Mouse (Mus musculus) frontal cortex, postnatal 25 days (tissue): ENCODE measurements around the gene Zfp69.

ENCODE experiments used
- DNase-seq, 2 experiments: peaks; one replicate each; pipeline ENCODE4 v3.0.0; 2022; ENCODE audit warnings: low spot score in 2 of 2

The Zfp69 gene

DNA sequence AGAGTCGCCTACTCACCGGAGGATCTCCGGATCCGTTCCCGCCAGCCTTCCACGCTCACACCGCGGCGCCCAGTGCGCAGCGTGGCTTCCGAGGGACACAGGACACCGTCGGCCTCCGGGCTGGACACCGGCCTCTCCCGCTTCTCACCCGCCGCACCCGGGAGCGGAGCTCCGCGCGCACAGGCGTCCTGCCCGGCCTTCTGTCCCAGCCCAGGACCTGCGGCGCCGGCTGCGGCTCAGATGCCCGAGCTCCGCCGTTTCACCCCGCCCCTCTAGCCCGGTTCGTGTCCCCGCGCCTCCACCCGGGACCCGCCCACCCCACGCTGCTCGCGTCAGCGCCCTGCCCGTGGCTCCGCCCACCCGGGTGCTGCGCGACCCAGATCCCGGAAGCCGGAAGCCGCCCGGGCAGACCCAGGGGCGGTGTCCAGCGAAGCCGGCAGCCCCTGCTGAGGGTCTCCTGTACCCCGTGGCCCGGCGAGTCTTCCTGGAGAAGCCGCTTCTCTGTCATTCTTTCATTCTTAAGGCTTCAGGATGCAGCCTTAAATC, at the start of gene Zfp69:
TSS of gene Zfp69 (minus strand) at position 272 of the 546 bp plus-strand sequence.
- peak; percentile 51 to 73 for DNase-seq

GRCm38 (mm10) chr4:121001042-121001441, 49.5 kb upstream of the Zfp69 start:
- no peak for DNase-seq

DNA sequence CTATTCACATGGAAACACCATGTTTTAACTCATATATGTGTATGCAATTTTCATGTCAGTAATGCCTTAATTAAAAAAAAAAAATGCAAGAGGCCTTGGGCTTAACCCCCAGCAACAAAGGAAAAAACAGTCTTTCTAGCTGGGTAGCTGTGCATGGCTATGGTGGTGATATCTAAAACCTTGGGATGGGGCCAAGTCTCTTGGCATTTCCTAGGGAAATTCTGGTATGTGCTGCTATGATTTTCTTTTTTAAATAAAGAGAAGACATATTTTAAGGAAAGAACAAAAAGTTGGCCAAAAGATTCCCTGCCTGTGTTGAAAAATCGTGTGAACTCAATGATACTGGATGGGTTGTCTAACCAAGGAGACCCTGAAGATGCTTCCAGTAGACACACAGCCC, 44.4 kb upstream of the Zfp69 start:
- no peak for DNase-seq

GRCm38 (mm10) chr4:120993025-120993424, 41.5 kb upstream of the Zfp69 start:
- DNase-seq: no peak

GRCm38 (mm10) chr4:120992284-120992683, 40.8 kb upstream of the Zfp69 start:
- DNase-seq: no peak

DNA sequence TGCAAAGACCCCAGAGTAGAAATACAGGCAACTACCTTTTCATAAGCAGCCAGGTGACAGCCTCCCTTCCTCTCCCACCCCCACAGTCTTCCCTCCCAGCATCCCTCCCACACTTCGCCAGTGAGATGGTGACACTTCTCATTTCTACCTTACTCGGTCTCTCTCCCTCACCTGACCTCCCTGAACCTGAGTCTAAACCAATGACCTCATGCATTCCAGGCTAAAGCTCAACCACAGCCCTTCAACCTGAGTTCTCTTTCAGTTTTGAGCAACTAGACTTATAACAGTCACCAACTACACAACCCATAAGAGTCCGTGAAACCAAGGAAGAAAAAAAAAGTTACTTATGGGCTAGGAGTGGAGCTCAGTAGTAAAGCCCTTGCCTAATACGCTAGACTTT, 35.8 kb upstream of the Zfp69 start:
- no peak for DNase-seq

DNA sequence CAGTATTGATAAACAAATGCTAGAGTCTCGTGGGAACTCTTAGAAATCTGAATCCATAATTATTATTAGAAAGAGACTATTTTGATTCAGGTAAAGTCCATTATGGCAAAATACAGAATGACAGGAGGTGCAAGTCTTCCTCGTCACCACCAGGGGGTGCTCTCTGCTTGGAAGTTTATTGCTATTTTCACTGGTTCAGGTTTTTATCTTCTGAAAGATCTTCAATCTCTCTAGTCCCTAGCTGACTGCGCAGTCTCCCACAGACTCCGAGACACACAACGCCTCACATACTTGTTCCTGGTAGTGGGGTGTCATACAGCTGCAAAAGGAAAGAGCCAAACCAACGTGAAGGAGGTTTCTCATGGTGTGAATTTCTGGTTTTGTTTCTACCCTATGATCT, 34.9 kb upstream of the Zfp69 start:
- DNase-seq: no peak

DNA sequence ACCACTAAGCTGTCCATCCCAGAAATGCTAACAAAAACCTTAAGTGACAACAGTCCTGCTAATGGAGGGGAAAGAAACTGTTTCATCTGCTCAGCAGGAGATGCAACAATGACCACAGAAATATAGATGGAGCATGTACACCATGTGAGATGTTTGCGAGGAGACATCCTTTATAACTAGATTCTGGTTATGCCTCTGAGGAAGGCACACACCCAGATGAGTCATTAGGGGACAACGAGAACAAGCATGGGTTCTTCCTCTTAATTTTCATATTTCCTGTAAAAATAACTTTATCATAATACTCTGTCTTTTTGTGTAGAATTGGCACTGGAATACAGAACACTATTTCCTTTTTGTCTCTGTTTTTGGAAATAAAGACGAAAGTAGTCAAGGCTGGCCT, 26.7 kb upstream of the Zfp69 start:
- DNase-seq: no peak

DNA sequence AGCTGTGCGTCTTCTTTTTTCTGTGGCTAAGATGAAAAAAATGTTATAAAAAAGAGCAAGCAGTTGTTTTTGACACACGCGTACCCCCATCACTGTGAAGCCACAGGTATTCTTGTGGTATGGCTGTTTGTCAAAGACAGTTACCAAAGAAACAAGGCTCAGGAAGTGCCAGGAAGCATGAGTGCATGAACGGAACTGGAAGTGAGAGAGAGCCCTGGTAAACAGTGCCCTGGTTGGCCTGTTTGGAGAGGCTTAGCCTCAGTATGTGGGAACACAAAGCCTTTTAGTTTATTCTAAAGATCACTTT, 23.9 kb upstream of the Zfp69 start:
- no peak for DNase-seq

- DNase-seq: no peak
These were observed 23.4 kb upstream of the Zfp69 start for GRCm38 (mm10) chr4:120974711-120975427.

DNA sequence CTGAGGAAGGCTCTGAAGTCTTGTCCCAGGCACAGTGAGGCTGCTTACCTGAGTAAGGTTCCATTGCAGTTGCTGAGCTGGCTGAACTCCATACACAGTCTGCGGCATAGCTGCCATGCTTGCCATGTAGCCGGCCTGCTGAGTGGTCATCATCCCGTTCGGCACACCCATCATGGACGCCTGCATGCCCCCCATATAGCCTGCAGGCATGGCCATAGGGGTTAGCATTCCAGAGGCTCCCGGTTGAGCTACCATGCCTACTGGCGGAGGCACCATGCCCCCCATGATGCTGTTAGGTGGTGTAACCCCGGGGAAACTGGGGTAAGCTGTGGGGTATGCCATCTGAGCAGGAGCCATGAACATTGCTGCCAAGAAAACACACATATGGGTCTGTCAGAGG, 20.3 kb upstream of the Zfp69 start:
- DNase-seq: no peak

DNA sequence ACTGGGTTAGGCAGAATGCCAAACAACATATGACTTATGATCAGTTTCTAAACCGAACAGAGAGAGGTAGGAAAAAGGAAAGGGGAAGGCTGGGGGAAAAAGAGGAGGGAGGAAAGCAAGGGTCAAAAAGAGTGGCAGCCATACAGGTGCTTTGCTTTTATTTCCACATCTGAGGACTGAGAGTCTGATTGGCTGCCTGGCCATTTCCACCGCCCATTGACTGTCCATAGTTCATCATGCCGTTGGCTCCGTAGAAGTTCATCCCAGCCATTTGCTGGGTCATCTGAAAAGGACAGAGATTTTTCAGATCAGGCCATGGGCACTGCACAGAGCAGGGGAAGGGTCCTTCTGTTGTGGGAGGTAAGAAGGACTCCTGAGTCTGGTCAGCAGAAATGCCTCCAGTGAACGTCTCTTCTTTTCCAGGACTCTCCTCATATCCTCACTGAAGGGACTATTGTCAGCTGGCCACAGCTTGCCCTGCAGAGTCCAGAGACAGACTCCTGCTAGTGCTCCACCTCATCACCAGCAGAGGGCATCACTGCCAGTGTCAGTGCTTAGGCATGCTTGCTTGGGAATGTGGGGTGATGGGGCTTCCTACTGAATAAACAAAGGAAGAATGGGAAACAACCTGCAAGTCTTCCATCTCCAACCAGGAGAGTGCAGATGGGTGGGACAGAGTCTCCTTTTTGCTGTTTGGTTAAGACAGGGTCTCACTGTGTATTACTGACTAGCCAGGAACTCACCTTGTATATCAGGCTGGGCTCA, 18.1 kb upstream of the Zfp69 start:
- DNase-seq: peak in 1 of 2 experiments; percentile 33

- DNase-seq: no peak
These were observed 17.0 kb upstream of the Zfp69 start for GRCm38 (mm10) chr4:120968486-120968885.

- no peak for DNase-seq
These were observed 4.1 kb upstream of the Zfp69 start for GRCm38 (mm10) chr4:120955586-120955985.

DNA sequence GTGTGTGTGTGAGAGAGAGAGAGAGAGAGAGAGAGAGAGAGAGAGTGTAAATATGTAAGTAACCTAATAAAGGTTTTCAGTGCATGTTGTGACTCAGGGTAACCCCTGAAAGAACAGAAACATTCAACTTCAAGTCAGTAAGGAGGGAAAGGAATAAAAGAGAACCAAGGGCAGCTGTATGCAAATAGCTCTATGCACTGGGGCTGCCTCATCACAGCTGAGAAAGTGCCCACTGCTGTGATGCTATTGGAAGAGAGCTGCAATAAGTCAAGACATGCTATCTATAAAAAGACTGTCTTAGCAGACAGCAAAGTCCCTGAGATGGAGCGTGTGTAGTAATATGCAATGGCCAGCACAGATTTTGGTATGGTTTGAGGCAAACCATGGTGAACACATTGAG, 2.2 kb upstream of the Zfp69 start:
- DNase-seq: no peak

- no peak for DNase-seq
These were observed 1.5 kb upstream of the Zfp69 start for GRCm38 (mm10) chr4:120953038-120953437.

DNA sequence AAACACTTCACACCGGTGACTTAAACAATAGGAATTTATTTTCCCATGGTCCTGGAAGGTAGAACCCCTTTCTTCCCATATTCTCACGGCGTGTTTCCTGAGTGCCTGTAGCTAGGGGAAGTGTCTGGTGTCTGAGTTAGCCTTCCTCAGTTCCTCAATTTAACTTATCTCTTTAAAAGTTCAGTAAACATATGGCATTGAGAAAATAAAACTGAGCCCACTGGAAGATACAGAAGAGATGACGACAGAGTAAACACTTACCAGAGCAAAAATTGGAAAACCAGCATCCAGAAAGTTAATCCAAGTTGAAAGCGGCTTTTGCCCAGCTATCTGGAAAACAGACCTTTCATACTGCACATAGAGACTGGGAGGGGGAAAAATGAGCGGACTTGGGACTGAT, 664 bp upstream of the Zfp69 start:
- no peak for DNase-seq

DNA sequence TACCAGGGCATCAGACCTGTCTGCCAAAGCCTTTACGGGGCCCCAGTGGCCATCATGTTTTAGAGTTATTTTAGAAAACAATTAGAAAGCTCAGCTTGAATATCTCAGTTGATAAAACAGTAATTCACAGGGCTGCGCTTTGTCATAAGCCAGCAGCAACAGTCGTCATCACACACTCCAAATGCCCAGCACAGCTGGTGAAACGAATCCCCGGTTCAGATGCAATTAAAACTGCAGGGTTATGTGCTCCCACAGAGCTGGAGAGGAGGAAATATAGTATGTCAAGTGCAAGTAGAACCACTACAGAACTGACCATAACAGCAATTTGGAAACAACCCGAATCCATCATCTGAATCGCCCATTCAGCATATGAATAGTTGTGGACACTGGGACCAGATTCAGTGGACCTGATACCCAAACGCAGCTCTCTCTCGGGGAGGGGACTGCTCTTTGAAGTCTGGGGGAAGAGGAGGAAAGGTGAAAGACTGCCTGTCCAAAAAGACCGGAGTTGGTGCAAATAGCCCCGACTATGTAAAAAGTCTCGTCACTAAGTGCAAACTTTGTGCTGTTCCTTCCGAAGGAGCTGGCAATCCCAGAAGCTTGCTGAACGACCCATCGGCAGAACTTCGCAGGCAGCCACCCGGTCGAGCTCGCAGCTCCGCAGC, 604 bp downstream of the Zfp69 start:
- DNase-seq: no peak

GRCm38 (mm10) chr4:120948938-120949337, 2.6 kb downstream of the Zfp69 start:
- no peak for DNase-seq

GRCm38 (mm10) chr4:120935006-120935405, 16.5 kb downstream of the Zfp69 start:
- DNase-seq: no peak

DNA sequence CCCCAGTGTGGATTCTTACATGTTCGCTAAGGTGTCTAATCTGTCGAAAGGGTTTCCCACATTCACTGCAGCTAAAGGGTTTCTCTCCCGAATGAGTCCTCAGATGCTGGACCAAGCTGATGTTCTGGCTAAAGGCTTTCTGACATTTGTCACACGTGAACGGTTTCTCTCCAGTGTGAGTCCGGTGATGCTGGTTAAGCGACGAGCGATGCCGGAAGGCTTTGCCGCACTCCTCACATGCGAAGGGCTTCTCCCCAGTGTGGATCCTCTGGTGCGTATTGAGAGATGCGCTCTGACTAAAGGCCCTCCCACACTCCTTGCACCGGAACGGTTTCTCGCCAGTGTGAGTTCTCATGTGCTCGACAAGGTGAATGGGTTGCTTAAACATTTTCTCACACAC, 20.8 kb downstream of the Zfp69 start:
- no peak for DNase-seq

DNA sequence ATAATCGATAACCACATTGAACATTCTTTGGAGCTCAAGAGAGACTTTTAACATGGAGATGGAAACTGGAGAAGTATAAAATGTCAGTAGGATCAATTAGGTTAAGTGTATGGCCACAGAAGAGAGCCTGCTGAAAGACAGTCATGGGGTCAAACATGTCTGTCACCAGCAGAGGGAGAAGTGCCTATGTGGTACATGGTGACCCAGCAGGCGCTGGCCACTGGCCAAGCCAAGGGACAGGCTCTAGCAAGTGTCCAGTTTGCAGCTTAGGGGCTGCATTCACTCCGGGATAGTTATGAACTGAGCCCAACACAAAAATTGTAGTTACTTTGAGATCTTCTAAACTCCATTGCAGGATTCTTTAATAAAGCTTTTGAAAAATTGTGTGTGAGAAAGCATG, 22.8 kb downstream of the Zfp69 start:
- no peak for DNase-seq

DNA sequence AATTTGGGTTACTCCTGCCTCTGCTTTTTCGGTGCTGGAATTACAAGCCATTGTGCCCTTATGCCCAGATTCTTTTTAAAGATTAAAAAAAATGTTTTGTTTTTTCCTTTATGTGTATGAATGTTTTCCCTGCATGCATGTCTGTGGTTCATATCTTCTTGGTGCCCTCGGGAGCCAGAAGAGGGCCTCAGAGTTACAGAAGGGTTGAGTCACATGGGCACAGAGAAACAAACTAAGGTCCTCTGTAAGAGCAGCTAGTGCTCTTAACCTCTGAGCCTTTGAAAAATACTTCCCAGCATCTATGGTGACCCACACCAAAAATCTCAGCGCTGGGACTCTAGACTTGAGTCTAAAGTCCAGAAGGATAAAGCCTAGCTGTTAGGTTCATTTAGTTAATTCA, 26.1 kb downstream of the Zfp69 start:
- DNase-seq: no peak
